Mouse (Mus musculus) cerebellum, postnatal 36 days (tissue): ENCODE measurements at regions not wholly inside any gene's neighbourhood (a gene's known extent, or its start where the extent isn't known, plus 50 kb on each side); places are given as distances from the start of the nearest gene placed in this dataset.
A peak's percentile ranks its signal among the peaks of the same experiment; 100 is the strongest.

Experiments
- DNase-seq, 2 experiments: peaks; one replicate each; pipeline ENCODE4 v3.0.0; 2021 to 2022; ENCODE audit warnings: mixed read lengths in 2 of 2

- DNase-seq, result no peak
Measured at GRCm38 (mm10) chr6:31066861-31067260, 108.0 kb upstream of the Klf14 start.

- no peak for DNase-seq
Measured at GRCm38 (mm10) chr6:31067453-31067852, 108.6 kb upstream of the Klf14 start.

- DNase-seq, result no peak
Measured at GRCm38 (mm10) chr6:31069243-31069642, 110.4 kb upstream of the Klf14 start.

GRCm38 (mm10) chr6:31070537-31070936 is 111.7 kb upstream of the Klf14 start:
- no peak for DNase-seq

- no peak for DNase-seq
Measured at GRCm38 (mm10) chr6:31070966-31071365, 112.1 kb upstream of the Klf14 start.

GRCm38 (mm10) chr6:31072072-31072471 is 113.2 kb upstream of the Klf14 start:
- no peak for DNase-seq

- no peak for DNase-seq
Measured at GRCm38 (mm10) chr6:31072559-31072958, 113.7 kb upstream of the Klf14 start.

GRCm38 (mm10) chr6:31073338-31073737 is 114.5 kb upstream of the Klf14 start:
- no peak for DNase-seq

GRCm38 (mm10) chr6:31074394-31074793 is 115.5 kb upstream of the Klf14 start:
- DNase-seq, result no peak

- DNase-seq, result no peak
Measured at GRCm38 (mm10) chr6:31075209-31075571, 116.3 kb upstream of the Klf14 start.

GRCm38 (mm10) chr6:31075572-31076477 is 116.9 kb upstream of the Klf14 start:
- peak; percentile 74 to 77 for DNase-seq

GRCm38 (mm10) chr6:31076478-31076834 is 117.6 kb upstream of the Klf14 start:
- no peak for DNase-seq

- DNase-seq, result no peak
Measured at GRCm38 (mm10) chr6:31077216-31077615, 118.3 kb upstream of the Klf14 start.

- DNase-seq, result no peak
Measured at GRCm38 (mm10) chr6:31077779-31078178, 118.9 kb upstream of the Klf14 start.

GRCm38 (mm10) chr6:31078413-31078812 is 119.5 kb upstream of the Klf14 start:
- DNase-seq, result no peak

- peak; percentile 72 to 74 for DNase-seq
Measured at GRCm38 (mm10) chr6:31079586-31080259, 120.8 kb upstream of the Klf14 start.

GRCm38 (mm10) chr6:31080279-31080678 is 121.4 kb upstream of the Klf14 start:
- DNase-seq, result no peak

GRCm38 (mm10) chr6:31080691-31081090 is 121.8 kb upstream of the Klf14 start:
- no peak for DNase-seq

- no peak for DNase-seq
Measured at GRCm38 (mm10) chr6:31081238-31081637, 122.4 kb upstream of the Klf14 start.

GRCm38 (mm10) chr6:31081988-31082387 is 123.1 kb upstream of the Klf14 start:
- no peak for DNase-seq

GRCm38 (mm10) chr6:31082613-31083470 is 124.0 kb upstream of the Klf14 start:
- peak; percentile 56 to 63 for DNase-seq

GRCm38 (mm10) chr6:31083701-31084100 is 124.8 kb upstream of the Klf14 start:
- no peak for DNase-seq

GRCm38 (mm10) chr6:31085063-31085759 is 126.3 kb upstream of the Klf14 start:
- no peak for DNase-seq
